Mouse (Mus musculus): ENCODE measurements around the gene Anapc11. TPM values are rescaled to one million over a fixed set of nuclear protein-coding genes. Genes with fewer than 3 reads are reported as not detected.

Anapc11 gene
- total RNA-seq, 2 experiments from 2014 or later = 85.0 to 103 TPM

- no peak for DNase-seq
These were observed 29.5 kb downstream of the Anapc11 start for GRCm38 (mm10) chr11:120627468-120628300.

GRCm38 (mm10) chr11:120628601-120629340, 30.6 kb downstream of the Anapc11 start:
- no peak for DNase-seq

GRCm38 (mm10) chr11:120629341-120629730, 31.1 kb downstream of the Anapc11 start:
- no peak for DNase-seq

DNA sequence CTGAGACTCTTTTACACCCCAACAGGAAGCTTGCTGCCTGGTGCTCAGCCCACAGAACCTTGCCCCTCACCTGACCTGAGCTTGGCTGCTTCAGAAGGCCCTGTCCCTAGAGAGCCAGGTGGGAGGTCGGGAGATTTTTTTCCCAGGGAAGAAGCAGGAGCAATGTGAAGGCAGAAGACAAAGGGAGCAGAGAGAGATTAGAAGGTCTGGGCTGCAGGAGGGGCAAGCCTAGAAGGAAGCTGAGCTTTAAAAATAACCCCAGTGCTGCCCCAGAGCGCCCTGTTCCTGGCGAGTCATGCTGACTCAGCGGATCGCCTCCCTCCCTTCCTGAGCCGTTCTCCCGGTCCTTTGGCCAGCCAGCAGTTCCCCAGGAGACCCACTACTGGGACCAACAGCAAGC, 31.7 kb downstream of the Anapc11 start:
- DNase-seq = no peak

GRCm38 (mm10) chr11:120630401-120630871, 32.2 kb downstream of the Anapc11 start:
- no peak for DNase-seq

DNA sequence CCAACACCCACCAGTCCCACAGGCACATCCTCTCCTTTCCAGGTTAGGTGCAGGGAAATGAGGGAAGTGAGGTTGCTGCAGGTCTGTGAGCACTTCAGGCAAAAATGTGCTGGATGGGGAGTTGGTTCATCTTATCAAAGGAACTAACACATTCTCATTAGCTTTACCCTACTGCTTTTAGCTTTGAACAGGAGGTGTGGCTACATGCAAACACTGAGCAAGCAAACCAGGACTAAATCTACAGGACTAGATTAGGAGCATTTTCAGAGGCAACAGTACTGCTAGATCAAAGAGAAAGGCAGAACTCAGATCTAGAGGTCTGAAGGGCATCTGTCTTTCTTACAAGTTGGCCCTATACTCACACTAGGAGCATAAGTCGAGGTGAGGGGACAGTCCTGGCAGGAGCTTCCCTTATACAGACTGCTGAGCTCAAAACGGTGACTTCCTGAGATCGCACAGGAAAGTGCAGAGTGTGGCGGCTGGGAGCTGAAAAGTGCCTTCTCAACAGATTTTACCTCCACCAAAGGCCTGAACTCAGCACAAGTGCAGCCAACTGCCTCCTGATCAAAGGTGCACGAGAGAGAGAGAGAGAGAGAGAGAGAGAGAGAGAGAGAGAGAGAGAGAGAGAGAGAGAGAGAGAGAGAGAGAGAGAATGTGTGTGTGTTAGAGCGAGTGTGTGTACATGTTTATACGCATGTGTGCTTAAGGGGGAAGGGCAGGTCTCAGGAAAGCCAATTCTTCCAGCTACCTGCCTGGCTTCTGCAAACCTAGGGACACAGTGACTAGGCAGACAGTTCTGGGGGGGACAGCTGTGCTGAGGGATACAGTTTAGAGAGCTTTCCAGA, 32.9 kb downstream of the Anapc11 start:
- DNase-seq = no peak

DNA sequence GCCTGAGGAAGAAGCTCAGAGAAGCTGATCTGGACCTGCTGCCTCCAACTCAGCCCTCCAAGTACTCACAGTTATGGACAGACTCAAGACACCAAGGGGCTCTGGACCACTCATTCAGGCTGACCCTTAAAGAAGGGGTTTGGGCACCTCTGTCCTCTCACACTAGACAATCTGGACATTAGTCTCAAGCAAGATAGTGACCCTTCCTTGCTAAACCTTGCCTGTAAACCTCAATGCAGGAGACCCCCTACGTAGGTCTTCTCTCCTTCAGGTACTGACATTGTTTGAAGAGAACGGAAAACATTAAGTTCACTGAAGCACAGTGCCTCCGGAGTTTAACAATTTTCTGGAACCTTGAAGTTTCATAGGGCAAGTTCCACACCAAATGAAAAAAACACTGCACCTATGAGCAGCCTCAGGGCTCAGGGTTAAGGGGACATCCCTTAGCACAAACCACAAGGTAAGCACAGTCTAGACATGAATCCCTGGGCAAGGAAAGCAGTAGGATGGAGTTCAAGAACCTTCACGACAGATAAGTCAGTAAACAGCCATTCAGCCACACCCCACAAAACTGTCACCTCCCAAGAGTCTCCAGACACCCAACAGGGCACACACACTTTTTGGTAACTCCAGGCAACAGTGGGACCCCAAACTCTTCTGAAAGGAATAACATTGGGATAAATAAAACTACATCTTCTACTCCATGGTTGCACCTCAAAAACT, 33.7 kb downstream of the Anapc11 start:
- DNase-seq = no peak

DNA sequence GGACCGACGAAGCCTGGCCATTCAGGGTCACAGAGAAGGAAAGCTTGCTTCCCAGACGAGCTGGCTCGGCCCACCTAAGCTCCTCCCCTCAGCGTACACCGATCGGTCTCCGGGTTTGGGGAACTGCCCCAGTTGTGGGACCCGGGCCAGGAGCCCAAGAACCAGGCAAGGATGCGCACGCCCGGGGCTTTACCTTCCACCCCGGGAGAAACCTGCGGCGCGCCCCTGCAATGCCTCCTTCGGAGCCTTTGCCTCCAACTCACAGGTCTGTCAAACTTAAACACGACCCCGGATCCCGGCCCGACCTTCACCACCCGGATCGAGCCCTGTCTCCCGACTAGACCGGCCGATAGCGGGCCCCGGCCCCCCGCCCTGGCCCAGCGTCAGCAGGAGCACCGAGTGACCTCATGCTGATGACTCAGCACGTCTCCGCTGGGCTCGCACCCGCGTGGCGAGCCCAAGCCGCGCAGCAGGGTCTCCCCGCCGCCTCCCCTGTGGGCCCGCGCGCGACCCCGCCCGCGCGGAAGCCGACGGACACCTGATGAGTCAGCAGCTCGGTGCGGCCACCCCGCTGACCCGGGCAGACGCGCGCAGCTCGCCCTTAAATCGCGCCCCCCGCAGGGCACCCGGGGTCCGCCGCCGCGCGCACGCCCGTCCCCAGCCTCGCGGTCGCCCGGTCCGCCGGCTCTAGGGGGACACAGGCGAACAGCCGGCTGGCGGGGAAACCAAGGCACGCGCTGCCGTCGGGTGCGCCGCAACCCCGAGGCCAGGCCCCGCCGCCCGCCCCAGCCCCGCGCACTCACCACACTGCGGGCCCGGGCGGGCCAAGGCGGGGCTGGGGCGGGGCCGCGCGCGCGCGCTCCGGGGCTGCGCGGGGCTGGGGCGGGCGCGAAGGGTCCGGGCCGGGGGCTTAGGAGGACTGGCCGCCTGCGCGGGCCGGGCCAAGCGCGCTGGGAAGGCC, 34.6 kb downstream of the Anapc11 start:
- peak; percentile 60 to 61 for DNase-seq

DNA sequence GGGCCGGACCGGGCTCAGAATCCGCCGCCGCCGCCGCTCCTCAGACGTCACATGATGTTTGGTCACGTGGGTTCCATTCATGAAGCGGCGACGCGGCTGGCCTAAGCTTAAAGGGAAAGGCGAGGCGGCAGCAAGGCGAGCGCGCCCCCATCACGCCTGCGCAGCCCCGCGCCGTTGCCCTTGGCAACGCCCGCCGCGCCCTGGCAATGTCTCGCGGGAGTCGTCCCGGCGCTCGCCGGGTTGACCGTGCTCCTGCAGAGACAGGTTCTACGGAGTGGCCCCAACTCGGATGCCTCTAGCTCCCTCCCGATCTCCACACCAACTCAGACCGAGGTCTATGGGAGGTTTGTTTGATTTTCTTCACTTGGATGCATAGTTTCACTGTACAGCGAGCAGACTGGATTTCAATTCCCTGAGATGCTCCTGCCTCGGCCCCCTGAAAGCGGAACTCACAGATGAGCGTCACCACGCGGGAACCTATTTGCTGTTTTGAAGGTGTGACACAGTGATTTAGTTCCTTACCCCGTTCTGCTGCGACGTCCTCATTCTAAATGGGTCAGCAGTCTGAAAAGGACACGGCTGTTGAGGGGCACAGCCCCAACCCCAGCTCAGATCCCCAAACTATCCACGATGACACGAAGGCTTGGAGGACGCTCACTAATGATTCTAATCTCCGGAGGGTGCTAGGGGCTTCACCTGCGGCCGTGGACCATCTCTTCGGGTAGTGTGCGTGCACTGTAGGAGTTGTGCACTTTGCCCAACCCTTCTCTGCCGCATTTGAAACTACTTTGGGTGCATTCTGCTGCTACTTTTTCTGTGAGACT, 35.5 kb downstream of the Anapc11 start, which contains the start of gene Mafg:
Gene Mafg, minus strand, starts transcription at position 81 of the 824 bp plus-strand sequence.
- DNase-seq = peak; percentile 88 to 89

DNA sequence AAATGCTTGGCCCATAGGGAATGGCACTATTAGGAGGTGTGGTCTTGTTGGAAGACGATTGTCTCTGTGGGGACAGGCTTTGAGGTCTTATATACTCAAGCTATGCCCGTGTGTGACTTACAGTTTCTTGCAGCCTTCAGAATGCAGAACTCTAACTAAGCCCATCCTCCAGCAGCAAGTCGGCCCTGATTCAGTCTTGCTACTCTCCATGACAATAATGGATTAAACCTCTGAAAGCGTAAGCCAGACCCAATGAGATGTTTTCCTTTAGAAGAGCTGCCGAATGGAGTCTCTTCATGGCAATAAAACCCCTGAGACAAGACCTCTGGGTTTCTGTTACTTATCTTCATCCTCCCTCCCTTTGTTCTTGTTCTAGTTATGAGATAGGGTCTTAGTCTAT, 36.6 kb downstream of the Anapc11 start:
- DNase-seq = no peak

DNA sequence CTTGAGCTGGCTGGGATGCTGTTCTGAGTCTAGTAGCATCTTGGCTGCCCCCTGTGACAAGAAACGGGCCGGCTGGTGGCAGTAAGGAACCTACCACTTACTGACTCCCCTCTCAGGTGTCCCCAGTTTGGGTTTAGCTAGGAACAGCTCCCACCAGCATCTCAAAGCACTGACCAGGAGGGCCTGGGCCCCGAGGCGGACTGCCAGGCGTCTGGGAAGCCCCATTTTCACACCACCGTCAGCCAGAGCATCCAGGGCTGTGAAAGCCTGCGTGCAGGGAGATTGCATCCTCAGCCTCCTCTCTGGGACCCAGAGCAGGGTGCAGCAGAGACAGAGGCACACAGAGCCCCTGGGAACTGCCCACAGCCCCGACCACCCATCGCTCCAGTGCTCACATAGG, 43.0 kb downstream of the Anapc11 start:
- DNase-seq = no peak

- DNase-seq = no peak
These were observed 43.6 kb downstream of the Anapc11 start for GRCm38 (mm10) chr11:120641869-120642268.

- DNase-seq = no peak
These were observed 44.8 kb downstream of the Anapc11 start for GRCm38 (mm10) chr11:120642939-120643600.

DNA sequence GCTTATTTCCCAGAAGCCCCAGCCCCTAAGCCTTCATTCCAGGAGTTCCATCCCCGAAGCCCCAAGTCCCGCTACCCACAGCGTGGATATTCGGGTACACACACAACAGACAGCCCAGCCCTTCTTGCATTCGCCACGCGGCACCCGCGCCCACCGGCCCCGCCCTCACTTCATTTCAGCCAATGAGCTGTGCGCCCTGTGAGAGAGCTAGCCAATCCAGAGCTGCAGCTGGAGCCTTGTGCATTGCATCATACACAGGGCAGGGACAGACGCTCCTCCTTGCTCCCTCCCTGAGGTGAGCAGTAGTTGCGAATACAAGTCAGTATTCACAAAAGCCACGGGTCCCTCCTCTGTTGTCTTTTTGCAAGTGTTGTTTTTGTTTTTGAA, 45.4 kb downstream of the Anapc11 start, which contains the start of gene Pycr1:
Gene Pycr1, minus strand, starts transcription at position 169 of the 387 bp plus-strand sequence.
- DNase-seq = peak; percentile 92 to 93

DNA sequence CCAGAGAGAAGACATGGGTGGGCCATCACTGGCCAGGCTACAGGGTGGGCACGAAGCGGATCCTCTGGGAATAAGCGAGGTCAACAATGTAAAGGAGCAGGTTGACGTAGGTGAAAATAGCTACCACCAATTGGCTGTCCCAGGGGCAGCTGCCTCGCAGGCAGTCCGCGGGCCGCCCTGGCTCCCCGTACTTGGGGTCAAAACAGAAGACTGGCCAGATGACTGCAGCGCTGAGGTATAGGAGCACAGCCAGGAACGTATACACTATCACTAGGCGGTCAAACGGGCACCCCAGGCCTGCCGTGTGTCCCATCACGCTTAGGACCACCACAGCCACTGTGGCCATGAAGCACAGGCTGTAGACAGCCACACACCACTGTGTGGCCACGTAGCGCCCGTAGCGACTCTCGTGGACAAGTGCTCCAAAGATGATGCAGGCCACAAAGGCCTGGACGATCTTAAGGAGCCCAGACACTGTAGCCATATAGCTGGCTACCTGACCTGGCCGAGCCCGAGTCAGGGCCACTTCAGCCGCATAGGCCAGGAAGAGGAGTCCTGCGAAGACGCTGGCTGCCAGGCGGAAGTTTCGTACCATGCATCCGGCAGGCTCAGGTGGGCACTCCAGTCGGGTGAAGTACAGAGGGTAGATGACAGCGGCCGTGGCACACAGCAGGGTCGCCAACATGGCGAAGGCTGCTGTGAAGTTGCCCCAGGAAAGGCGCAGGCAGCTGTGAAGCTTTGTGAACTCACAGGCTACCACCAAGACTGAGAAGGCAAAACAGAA, 49.0 kb downstream of the Anapc11 start:
- DNase-seq = no peak

DNA sequence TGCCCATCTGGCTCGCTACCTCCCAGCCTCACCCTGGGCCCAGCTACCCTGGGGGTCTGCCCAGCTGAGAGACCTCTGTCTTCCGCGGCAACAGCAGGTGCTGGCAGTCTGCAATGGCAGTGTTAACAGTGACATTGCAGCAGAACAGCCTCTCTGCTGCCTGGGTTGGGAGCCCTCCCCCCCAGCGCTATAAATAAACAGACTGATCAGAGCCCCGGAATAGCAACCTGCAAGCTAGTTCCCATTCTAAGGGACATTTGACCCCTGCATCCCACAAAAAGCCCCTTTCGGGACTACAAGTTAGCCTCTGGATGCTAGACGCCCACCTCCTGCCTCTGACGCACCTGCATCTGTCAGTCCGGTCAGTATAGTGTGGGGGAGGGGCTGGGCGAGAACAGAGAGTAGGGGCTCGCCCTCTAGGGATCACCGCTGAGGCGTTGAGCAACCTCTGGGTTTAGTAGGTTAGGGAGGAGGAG, 49.8 kb downstream of the Anapc11 start, which contains the start of gene Myadml2:
Gene Myadml2, minus strand, starts transcription at position 158 of the 476 bp plus-strand sequence.
- DNase-seq = peak; percentile 51 to 53

DNA sequence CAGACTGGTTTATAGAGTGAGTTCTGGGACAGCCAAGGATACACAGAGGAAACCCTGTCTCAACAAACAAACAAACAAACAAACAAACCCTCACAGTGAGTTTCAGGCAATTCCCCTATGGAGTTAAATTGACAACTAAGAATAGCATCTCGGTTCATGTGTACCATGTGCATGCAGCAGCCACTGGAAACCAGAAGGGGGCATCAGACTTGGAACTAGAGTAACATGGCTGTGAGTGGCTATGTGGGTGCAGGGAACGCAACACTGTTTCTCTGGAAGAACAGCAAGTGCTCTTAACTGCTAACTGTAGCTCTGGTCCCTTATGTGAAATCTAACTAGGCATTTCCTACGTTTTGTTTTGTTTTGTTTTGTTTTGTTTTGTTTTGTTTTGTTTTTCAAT, 53.7 kb downstream of the Anapc11 start:
- no peak for DNase-seq

DNA sequence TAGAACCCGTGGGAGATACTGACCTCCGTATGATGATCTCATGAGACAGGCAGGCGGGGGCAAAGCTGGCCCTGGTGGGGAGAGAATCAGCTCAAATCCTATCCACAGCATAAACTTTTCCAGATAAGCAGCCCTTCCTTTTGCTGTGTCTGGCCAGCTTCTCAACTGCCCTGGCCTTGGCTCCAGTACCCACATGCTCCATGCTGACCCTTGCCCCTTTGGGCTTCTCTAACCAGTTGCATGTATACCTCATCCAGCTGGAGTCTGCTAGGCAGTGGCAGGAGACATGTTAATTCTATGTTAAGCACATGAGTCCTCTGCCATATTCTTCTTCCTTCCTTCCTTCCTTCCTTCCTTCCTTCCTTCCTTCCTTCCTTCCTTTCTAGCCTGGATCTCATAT, 56.5 kb downstream of the Anapc11 start:
- DNase-seq = no peak
